Mouse (Mus musculus): ENCODE data around the gene Pam16. TPM values are rescaled to one million over a fixed set of nuclear protein-coding genes. Genes with fewer than 3 reads are reported as not detected.

Pam16 gene
- 171 and 207 TPM in 2 replicates for polyA plus RNA-seq (2014; fragmentation: Nextera tagmentation; extraction: Ambion mirVana)

DNA sequence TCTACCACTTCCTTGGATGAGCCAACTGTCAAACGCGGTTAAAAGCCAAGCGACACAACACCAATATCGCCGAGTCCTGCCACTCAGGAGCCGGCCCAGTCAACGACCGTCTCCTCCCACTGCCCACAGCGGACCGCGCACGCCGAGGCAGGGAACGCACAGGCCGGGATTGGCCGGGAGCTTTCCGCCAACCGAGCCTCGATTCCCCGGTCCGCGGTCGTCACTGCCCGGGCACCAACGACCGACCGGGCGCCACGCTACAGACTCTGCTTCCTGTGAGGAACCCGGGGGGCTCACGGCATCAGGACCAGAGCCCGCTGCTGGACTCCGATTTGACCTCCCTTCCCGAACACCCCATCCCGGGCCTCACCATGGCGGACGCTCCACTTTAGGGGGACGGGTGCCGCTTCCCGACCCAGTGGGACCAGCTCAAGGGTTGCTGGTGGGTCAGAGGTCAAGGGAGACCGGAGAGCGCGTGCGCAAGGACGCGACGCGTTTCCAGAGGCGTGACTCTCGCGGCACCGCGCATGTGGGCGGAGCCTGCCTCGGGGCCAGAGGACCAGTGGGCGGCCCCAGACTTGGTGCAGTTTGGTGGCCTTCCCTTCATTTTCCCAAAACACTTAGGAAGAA lies at the start of gene Pam16:
TSS of gene Pam16 (minus strand) at position 508 of the 630 bp plus-strand sequence.
- peaks cover 10% of the 10 kb centered on the region for H3K36me3 ChIP-seq (ENCODE audit: control insufficient read depth, insufficient read depth, low read length)
- peak within 1 kb of the TSS; percentile 67 for H3K4me3 ChIP-seq (replicated peaks; ENCODE audit: low read depth, low read length)
- ATAC-seq (ENCODE audit: low FRiP score, low TSS enrichment): peak; percentile 94
- no peaks in the 10 kb centered on the region for H3K9me3 ChIP-seq (ENCODE audit: control insufficient read depth, low read length)
- H3K27ac ChIP-seq (replicated peaks; ENCODE audit: low read depth, low read length): peak within 1 kb of the TSS; percentile 86
- peak; percentile 96 for DNase-seq
- H3K9ac ChIP-seq (replicated peaks; ENCODE audit: low read length): peak within 1 kb of the TSS; percentile 84
- no peaks in the 10 kb centered on the region for H3K27me3 ChIP-seq (ENCODE audit: control insufficient read depth, insufficient read depth, low read length)
- WGBS: under 1% methylated on average over 56 of the region's 56 CpGs
- H3K4me2 ChIP-seq (ENCODE audit: low read length): peak within 1 kb of the TSS; percentile 64
- H3K4me1 ChIP-seq (ENCODE audit: control insufficient read depth, insufficient read depth, low read length): peaks cover 14% of the 10 kb centered on the region

- no peak overlapping the region for H3K4me2 ChIP-seq (ENCODE audit: low read length)
- H3K9me3 ChIP-seq (ENCODE audit: control insufficient read depth, low read length): no peaks in the 10 kb centered on the region
- no peak for ATAC-seq (ENCODE audit: low FRiP score, low TSS enrichment)
- H3K4me1 ChIP-seq (ENCODE audit: control insufficient read depth, insufficient read depth, low read length): peaks cover 3% of the 10 kb centered on the region; the same call in 1 of the 2 replicates
- peaks cover 45% of the 10 kb centered on the region for H3K36me3 ChIP-seq (ENCODE audit: control insufficient read depth, insufficient read depth, low read length)
- H3K4me3 ChIP-seq (replicated peaks; ENCODE audit: low read depth, low read length): no peak overlapping the region
- no peak for DNase-seq
- 84% methylated on average over 4 of the region's 4 CpGs for WGBS
- H3K27me3 ChIP-seq (ENCODE audit: control insufficient read depth, insufficient read depth, low read length): no peaks in the 10 kb centered on the region
- no peak overlapping the region for H3K9ac ChIP-seq (replicated peaks; ENCODE audit: low read length)
- no peak overlapping the region for H3K27ac ChIP-seq (replicated peaks; ENCODE audit: low read depth, low read length)
Observed at GRCm38 (mm10) chr16:4674091-4674490, 49.3 kb upstream of the Pam16 start.

- no peak overlapping the region for H3K9ac ChIP-seq (replicated peaks; ENCODE audit: low read length)
- no peak overlapping the region for H3K27ac ChIP-seq (replicated peaks; ENCODE audit: low read depth, low read length)
- H3K27me3 ChIP-seq (ENCODE audit: control insufficient read depth, insufficient read depth, low read length): no peaks in the 10 kb centered on the region
- no peaks in the 10 kb centered on the region for H3K9me3 ChIP-seq (ENCODE audit: control insufficient read depth, low read length)
- peaks cover 48% of the 10 kb centered on the region for H3K36me3 ChIP-seq (ENCODE audit: control insufficient read depth, insufficient read depth, low read length)
- H3K4me3 ChIP-seq (replicated peaks; ENCODE audit: low read depth, low read length): no peak overlapping the region
- ATAC-seq (ENCODE audit: low FRiP score, low TSS enrichment) (no peak), DNase-seq (no peak)
- no peak overlapping the region for H3K4me2 ChIP-seq (ENCODE audit: low read length)
- WGBS: 85% methylated on average over 5 of the region's 5 CpGs
- H3K4me1 ChIP-seq (ENCODE audit: control insufficient read depth, insufficient read depth, low read length): no peaks in the 10 kb centered on the region
Observed at GRCm38 (mm10) chr16:4670317-4670716, 45.5 kb upstream of the Pam16 start.

- H3K27ac ChIP-seq (replicated peaks; ENCODE audit: low read depth, low read length): no peak overlapping the region
- H3K4me1 ChIP-seq (ENCODE audit: control insufficient read depth, insufficient read depth, low read length): no peaks in the 10 kb centered on the region
- H3K27me3 ChIP-seq (ENCODE audit: control insufficient read depth, insufficient read depth, low read length): no peaks in the 10 kb centered on the region
- peak; percentile 74; the same call in 1 of the 2 replicates for ATAC-seq (ENCODE audit: low FRiP score, low TSS enrichment)
- DNase-seq: peak; percentile 97
- no peak overlapping the region for H3K9ac ChIP-seq (replicated peaks; ENCODE audit: low read length)
- H3K9me3 ChIP-seq (ENCODE audit: control insufficient read depth, low read length): no peaks in the 10 kb centered on the region
- no peak overlapping the region for H3K4me2 ChIP-seq (ENCODE audit: low read length)
- H3K36me3 ChIP-seq (ENCODE audit: control insufficient read depth, insufficient read depth, low read length): peaks cover 29% of the 10 kb centered on the region
- 22% methylated on average over 3 of the region's 3 CpGs for WGBS
- no peak overlapping the region for H3K4me3 ChIP-seq (replicated peaks; ENCODE audit: low read depth, low read length)
Observed at GRCm38 (mm10) chr16:4667190-4667808, 42.5 kb upstream of the Pam16 start.

- Histone ChIP-seq H3K36me3 (ENCODE audit: control insufficient read depth, insufficient read depth, low read length) (peaks cover 39% of the 10 kb centered on the region), H3K9me3 (ENCODE audit: control insufficient read depth, low read length) (no peaks in the 10 kb centered on the region), H3K27ac (replicated peaks; ENCODE audit: low read depth, low read length) (no peak overlapping the region), H3K4me3 (replicated peaks; ENCODE audit: low read depth, low read length) (no peak overlapping the region), H3K4me1 (ENCODE audit: control insufficient read depth, insufficient read depth, low read length) (no peaks in the 10 kb centered on the region), H3K4me2 (ENCODE audit: low read length) (no peak overlapping the region), H3K9ac (replicated peaks; ENCODE audit: low read length) (no peak overlapping the region), H3K27me3 (ENCODE audit: control insufficient read depth, insufficient read depth, low read length) (no peaks in the 10 kb centered on the region)
- DNase-seq: no peak
- 92% methylated on average over 2 of the region's 2 CpGs for WGBS
- no peak for ATAC-seq (ENCODE audit: low FRiP score, low TSS enrichment)
Observed at GRCm38 (mm10) chr16:4665726-4666125, 40.9 kb upstream of the Pam16 start.

- peaks cover 3% of the 10 kb centered on the region; the same call in 1 of the 2 replicates for H3K4me1 ChIP-seq (ENCODE audit: control insufficient read depth, insufficient read depth, low read length)
- 81% methylated on average over 2 of the region's 2 CpGs for WGBS
- H3K4me2 ChIP-seq (ENCODE audit: low read length): no peak overlapping the region
- H3K36me3 ChIP-seq (ENCODE audit: control insufficient read depth, insufficient read depth, low read length): peaks cover 30% of the 10 kb centered on the region
- H3K9ac ChIP-seq (replicated peaks; ENCODE audit: low read length): no peak overlapping the region
- no peaks in the 10 kb centered on the region for H3K27me3 ChIP-seq (ENCODE audit: control insufficient read depth, insufficient read depth, low read length)
- no peaks in the 10 kb centered on the region for H3K9me3 ChIP-seq (ENCODE audit: control insufficient read depth, low read length)
- H3K27ac ChIP-seq (replicated peaks; ENCODE audit: low read depth, low read length): no peak overlapping the region
- ATAC-seq (ENCODE audit: low FRiP score, low TSS enrichment) (no peak), DNase-seq (no peak)
- no peak overlapping the region for H3K4me3 ChIP-seq (replicated peaks; ENCODE audit: low read depth, low read length)
Observed at GRCm38 (mm10) chr16:4663806-4664205, 39.0 kb upstream of the Pam16 start.

- Histone ChIP-seq H3K27me3 (ENCODE audit: control insufficient read depth, insufficient read depth, low read length) (no peaks in the 10 kb centered on the region), H3K9ac (replicated peaks; ENCODE audit: low read length) (no peak overlapping the region), H3K9me3 (ENCODE audit: control insufficient read depth, low read length) (no peaks in the 10 kb centered on the region), H3K4me3 (replicated peaks; ENCODE audit: low read depth, low read length) (no peak overlapping the region), H3K4me2 (ENCODE audit: low read length) (no peak overlapping the region), H3K27ac (replicated peaks; ENCODE audit: low read depth, low read length) (no peak overlapping the region), H3K36me3 (ENCODE audit: control insufficient read depth, insufficient read depth, low read length) (peaks cover 18% of the 10 kb centered on the region), H3K4me1 (ENCODE audit: control insufficient read depth, insufficient read depth, low read length) (peaks cover 3% of the 10 kb centered on the region; the same call in 1 of the 2 replicates)
- DNase-seq: no peak
- no peak for ATAC-seq (ENCODE audit: low FRiP score, low TSS enrichment)
- WGBS: 83% methylated on average over 2 of the region's 2 CpGs
Observed at GRCm38 (mm10) chr16:4661605-4662004, 36.8 kb upstream of the Pam16 start.

DNA sequence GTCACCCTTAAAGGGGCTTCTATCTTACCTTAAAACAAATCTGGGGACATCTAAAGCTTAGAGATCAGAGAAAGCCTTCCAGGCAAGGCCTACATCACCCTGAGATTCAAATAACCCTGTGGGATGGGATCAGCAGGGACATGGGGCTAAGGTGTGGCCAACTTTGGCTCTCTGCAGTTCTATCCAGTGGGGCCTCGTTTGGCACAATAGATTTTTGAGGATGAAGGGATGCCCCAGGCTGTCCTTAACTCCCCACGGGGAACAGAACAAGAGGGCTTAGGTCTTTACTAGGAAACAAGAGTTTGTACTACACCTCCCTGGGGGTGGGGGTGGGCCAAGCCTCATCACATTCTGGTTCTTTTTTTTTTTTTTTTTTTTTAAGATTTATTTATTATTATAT lies 34.5 kb upstream of the Pam16 start:
- Histone ChIP-seq H3K9ac (replicated peaks; ENCODE audit: low read length) (peak overlapping the region; percentile 31; the same call in 1 of the 2 replicates), H3K27ac (replicated peaks; ENCODE audit: low read depth, low read length) (no peak overlapping the region), H3K9me3 (ENCODE audit: control insufficient read depth, low read length) (no peaks in the 10 kb centered on the region), H3K27me3 (ENCODE audit: control insufficient read depth, insufficient read depth, low read length) (no peaks in the 10 kb centered on the region), H3K4me3 (replicated peaks; ENCODE audit: low read depth, low read length) (no peak overlapping the region), H3K4me1 (ENCODE audit: control insufficient read depth, insufficient read depth, low read length) (peaks cover 20% of the 10 kb centered on the region), H3K36me3 (ENCODE audit: control insufficient read depth, insufficient read depth, low read length) (peaks cover 22% of the 10 kb centered on the region), H3K4me2 (ENCODE audit: low read length) (no peak overlapping the region)
- 13% methylated on average over 2 of the region's 2 CpGs for WGBS
- DNase-seq (no peak), ATAC-seq (ENCODE audit: low FRiP score, low TSS enrichment) (no peak)

GRCm38 (mm10) chr16:4658781-4659245 lies 34.0 kb upstream of the Pam16 start:
- Histone ChIP-seq H3K9ac (replicated peaks; ENCODE audit: low read length) (no peak overlapping the region), H3K4me3 (replicated peaks; ENCODE audit: low read depth, low read length) (no peak overlapping the region), H3K9me3 (ENCODE audit: control insufficient read depth, low read length) (no peaks in the 10 kb centered on the region), H3K27me3 (ENCODE audit: control insufficient read depth, insufficient read depth, low read length) (no peaks in the 10 kb centered on the region), H3K27ac (replicated peaks; ENCODE audit: low read depth, low read length) (no peak overlapping the region), H3K4me2 (ENCODE audit: low read length) (no peak overlapping the region), H3K4me1 (ENCODE audit: control insufficient read depth, insufficient read depth, low read length) (peaks cover 20% of the 10 kb centered on the region), H3K36me3 (ENCODE audit: control insufficient read depth, insufficient read depth, low read length) (peaks cover 24% of the 10 kb centered on the region)
- ATAC-seq (ENCODE audit: low FRiP score, low TSS enrichment): peak; percentile 40; the same call in 1 of the 2 replicates
- 29% methylated on average over 11 of the region's 11 CpGs for WGBS
- DNase-seq: peak; percentile 61
